Mouse (Mus musculus): Measurements from ENCODE around the gene Card19.

GRCm38 (mm10) chr13:49243492-49243891, 27.7 kb upstream of the Card19 start:
- TF ChIP-seq CTCF (IDR thresholded peaks at IDR 0.05; ENCODE audit: borderline replicate concordance, insufficient read depth, low read length) (no peak), POLR2A (IDR thresholded peaks at IDR 0.05; ENCODE audit: low read depth, low read length) (no peak)

All from embryonic fibroblast, embryonic 13.5 days (primary cell).